Comparison of ENCODE assay signal across 30 mouse cellular contexts in the genomic region with DNA sequence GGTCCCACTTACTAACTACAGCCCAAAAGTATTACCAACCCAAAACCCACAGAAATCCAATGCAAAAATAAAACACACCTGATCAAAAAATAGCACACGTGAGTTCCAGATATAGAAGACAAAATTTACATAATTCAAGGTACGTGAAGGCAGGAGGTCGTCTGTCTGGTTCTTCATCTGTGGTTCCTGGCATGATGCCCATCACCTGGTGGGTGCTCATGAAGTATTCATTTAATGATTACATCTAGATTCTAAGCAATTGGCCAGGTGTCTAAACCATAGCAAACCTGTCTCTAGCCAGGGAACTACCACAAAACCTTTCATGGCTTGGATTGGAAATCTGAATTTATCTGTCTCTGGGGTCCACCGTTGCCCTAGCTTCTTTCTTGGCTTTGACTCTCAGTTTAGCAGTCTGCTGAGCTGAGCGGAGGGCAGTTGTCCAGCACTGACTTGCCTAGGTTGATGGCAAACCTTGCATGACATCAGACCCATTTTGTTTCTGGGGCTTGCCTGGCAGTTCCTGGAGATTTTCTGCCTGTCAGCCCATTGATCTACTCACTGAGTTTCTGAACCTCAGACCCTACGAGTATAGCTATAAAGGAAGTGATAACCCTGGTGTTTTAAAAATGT.
DNase-seq lines count a peak whose midpoint lies in the region; ATAC-seq lines count a peak whose summit lies in the region.
"Had no signal": no experiment of that assay in that cellular context is flagged by ENCODE, and none has a peak within 500 bp of the region (broad histone marks: within the 10 kb centered on the region; RNA-seq: fewer than 3 reads in every experiment).

No protein-coding gene starts in this region.

- H3K27me3 ChIP-seq in embryonic facial prominence, embryonic 14.5 days (replicated peaks; ENCODE audit: control insufficient read depth, insufficient read depth, low read length), result no peaks in the 10 kb centered on the region
- H3K27me3 ChIP-seq in embryonic facial prominence, embryonic 10.5 days (replicated peaks; ENCODE audit: low read depth, poor library complexity, severe bottlenecking), result peaks cover 16% of the 10 kb centered on the region
- H3K27me3 ChIP-seq: heart, embryonic 13.5 days; hindbrain, embryonic 15.5 days; liver, embryonic 15.5 days; midbrain, embryonic 15.5 days; neural tube, embryonic 12.5 days; Patski had no signal

- H3K4me1 ChIP-seq in embryonic facial prominence, embryonic 14.5 days (ENCODE audit: control insufficient read depth, insufficient read depth, low read length), result no peaks in the 10 kb centered on the region
- peaks cover 20% of the 10 kb centered on the region for H3K4me1 ChIP-seq in embryonic facial prominence, embryonic 10.5 days
- H3K4me1 ChIP-seq: embryonic facial prominence, embryonic 12.5 days; hindbrain, embryonic 15.5 days; liver, embryonic 15.5 days; midbrain, embryonic 10.5 days; midbrain, embryonic 15.5 days; neural tube, embryonic 12.5 days had no signal

- ATAC-seq in embryonic facial prominence, embryonic 14.5 days (ENCODE audit: low read depth), result no peak
- ATAC-seq in inflammation-experienced regulatory T-cells, adult 6 months, result no peak
- no peak for ATAC-seq in megakaryocyte, adult 5-6 weeks (ENCODE audit: poor library complexity, severe bottlenecking)
- ATAC-seq: forebrain, embryonic 16.5 days; intestine, embryonic 16.5 days; midbrain, embryonic 15.5 days; Patski had no signal

- no peaks in the 10 kb centered on the region for H3K36me3 ChIP-seq in embryonic facial prominence, embryonic 14.5 days (ENCODE audit: control insufficient read depth, insufficient read depth, low read length)
- no peaks in the 10 kb centered on the region for H3K36me3 ChIP-seq in embryonic facial prominence, embryonic 10.5 days (replicated peaks)
- H3K36me3 ChIP-seq: embryonic facial prominence, embryonic 12.5 days; heart, embryonic 13.5 days; hindbrain, embryonic 15.5 days; limb, embryonic 12.5 days; liver, embryonic 15.5 days; midbrain, embryonic 10.5 days; midbrain, embryonic 15.5 days; neural tube, embryonic 12.5 days had no signal

- H3K9ac ChIP-seq in embryonic facial prominence, embryonic 14.5 days (ENCODE audit: low read depth, low read length), result no peak overlapping the region
- H3K9ac ChIP-seq: embryonic facial prominence, embryonic 12.5 days; heart, embryonic 13.5 days; hindbrain, embryonic 15.5 days; limb, embryonic 12.5 days; liver, embryonic 15.5 days; lung, embryonic 14.5 days; midbrain, embryonic 15.5 days; neural tube, embryonic 12.5 days had no signal

- DNase-seq in adrenal gland, postnatal 10 days, result peak; percentile 21
- no peak for DNase-seq in adrenal gland, postnatal 4 days (ENCODE audit: low spot score in 2 of 2)
- DNase-seq in embryonic facial prominence, embryonic 14.5 days (ENCODE audit: low spot score), result peak; percentile 48
- DNase-seq in embryonic facial prominence, embryonic 10.5 days (ENCODE audit: low spot score), result no peak
- DNase-seq in urinary bladder, postnatal 14 days (ENCODE audit: low spot score), result peak; percentile 20
- no peak for DNase-seq in urinary bladder, postnatal 4 days (ENCODE audit: low spot score in 2 of 2)
- DNase-seq: adrenal gland, postnatal 25 days; heart, postnatal 10 days; kidney, adult 8-10 months; kidney, postnatal 14 days; lung, embryonic 14.5 days; lung, postnatal 14 days; right cerebral cortex, postnatal 4 days; thymus, adult 2 months; thymus, postnatal 36 days had no signal

- no peak overlapping the region for H3K27ac ChIP-seq in embryonic facial prominence, embryonic 14.5 days (replicated peaks; ENCODE audit: low read depth, low read length)
- no peak overlapping the region for H3K27ac ChIP-seq in embryonic facial prominence, embryonic 10.5 days (replicated peaks)
- H3K27ac ChIP-seq: embryonic facial prominence, embryonic 12.5 days; heart, embryonic 13.5 days; hindbrain, embryonic 15.5 days; limb, embryonic 12.5 days; liver, embryonic 15.5 days; midbrain, embryonic 10.5 days; midbrain, embryonic 15.5 days; neural tube, embryonic 12.5 days had no signal

- H3K4me3 ChIP-seq in embryonic facial prominence, embryonic 14.5 days (ENCODE audit: low read depth, low read length), result no peak overlapping the region
- H3K4me3 ChIP-seq in embryonic facial prominence, embryonic 10.5 days, result no peak overlapping the region
- H3K4me3 ChIP-seq: embryonic facial prominence, embryonic 12.5 days; erythroblast, embryonic 14.5 days; heart, embryonic 13.5 days; hindbrain, embryonic 15.5 days; limb, embryonic 12.5 days; liver, embryonic 15.5 days; midbrain, embryonic 10.5 days; midbrain, embryonic 15.5 days; myocyte; neural tube, embryonic 12.5 days had no signal

- H3K9me3 ChIP-seq in embryonic facial prominence, embryonic 14.5 days (ENCODE audit: control insufficient read depth, low read length), result no peaks in the 10 kb centered on the region
- no peaks in the 10 kb centered on the region for H3K9me3 ChIP-seq in embryonic facial prominence, embryonic 10.5 days
- H3K9me3 ChIP-seq: embryonic facial prominence, embryonic 12.5 days; heart, embryonic 13.5 days; hindbrain, embryonic 15.5 days; limb, embryonic 12.5 days; liver, embryonic 15.5 days; midbrain, embryonic 10.5 days; midbrain, embryonic 15.5 days; neural tube, embryonic 12.5 days had no signal

- 60% methylated on average over 6 of the region's 6 CpGs for WGBS in embryonic facial prominence, embryonic 14.5 days
- 91% methylated on average over 6 of the region's 6 CpGs for WGBS in embryonic facial prominence, embryonic 10.5 days

- no peak overlapping the region for H3K4me2 ChIP-seq in embryonic facial prominence, embryonic 14.5 days (ENCODE audit: low read depth, low read length)
- H3K4me2 ChIP-seq: embryonic facial prominence, embryonic 12.5 days; heart, embryonic 13.5 days; hindbrain, embryonic 15.5 days; limb, embryonic 12.5 days; liver, embryonic 15.5 days; lung, embryonic 14.5 days; midbrain, embryonic 15.5 days; neural tube, embryonic 12.5 days had no signal

Comparison
In these comparisons a context has a peak if more than half of its experiments do, and no peak if none do; other contexts are left out.
1. DNase-seq: peak in adrenal gland, postnatal 10 days (single experiment), embryonic facial prominence, embryonic 14.5 days (single experiment) and urinary bladder, postnatal 14 days (single experiment); none in adrenal gland, postnatal 4 days (0 of 2), embryonic facial prominence, embryonic 10.5 days (single experiment) and urinary bladder, postnatal 4 days (0 of 2).